In the genomic region with DNA sequence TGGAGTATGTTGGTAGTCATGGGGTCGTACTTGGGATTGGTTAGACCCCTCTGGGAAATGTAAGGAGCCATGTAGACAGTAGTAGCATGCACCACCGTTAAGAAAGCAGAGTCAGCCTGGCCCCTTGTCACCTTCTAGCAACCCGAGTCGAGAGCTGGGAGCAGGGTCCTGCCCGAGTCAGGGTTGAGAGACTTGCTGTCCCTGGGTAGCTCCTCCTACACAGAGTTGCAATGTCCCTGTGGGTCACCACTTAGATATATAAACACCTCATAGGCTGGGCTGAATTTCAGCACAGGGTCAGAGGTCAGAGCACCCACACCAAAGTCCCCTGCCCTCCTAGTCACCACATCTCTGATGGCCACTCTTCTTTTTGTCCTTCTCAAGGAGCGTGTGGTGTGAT, we compare ENCODE assay signal across 21 mouse cellular contexts. TPM values are rescaled to one million over a fixed set of nuclear protein-coding genes. Genes with fewer than 3 reads are reported as not detected.
A peak's percentile ranks its signal among the peaks of the same experiment; 100 is the strongest.
DNase-seq lines count a peak whose midpoint lies in the region; ATAC-seq and TF ChIP-seq lines count a peak whose summit lies in the region.
"Had no signal": no experiment of that assay in that cellular context is flagged by ENCODE, and none has a peak within 500 bp of the region (broad histone marks: within the 10 kb centered on the region; RNA-seq: fewer than 3 reads in every experiment).

No protein-coding gene starts in this region.

- no peak for TF ChIP-seq POLR2A in kidney, adult 2 months (IDR thresholded peaks at IDR 0.05; ENCODE audit: low read depth, low read length)
- TF ChIP-seq POLR2A in cortical plate, adult 2 months (IDR thresholded peaks at IDR 0.05; ENCODE audit: extremely low read depth, insufficient read depth, low read length): no peak
- no peak for TF ChIP-seq POLR2A in olfactory bulb, adult 2 months (IDR thresholded peaks at IDR 0.05; ENCODE audit: insufficient read depth, low read depth, low read length)

- ATAC-seq in kidney, embryonic 14.5 days (ENCODE audit: low FRiP score, low TSS enrichment): peak; percentile 20; the same call in 1 of the 2 replicates
- no peak for ATAC-seq in limb, embryonic 13.5 days (ENCODE audit: low FRiP score, low read depth)
- ATAC-seq: forebrain, embryonic 13.5 days; intestine, embryonic 15.5 days had no signal

- no peak overlapping the region for H3K9ac ChIP-seq in kidney, embryonic 14.5 days (ENCODE audit: low read depth, low read length)
- 0 out of 2 replicates have a peak overlapping the region, but pooled peaks have one; percentile 25 for H3K9ac ChIP-seq in limb, embryonic 13.5 days
- H3K9ac ChIP-seq: forebrain, embryonic 13.5 days; heart, embryonic 15.5 days; hindbrain, embryonic 15.5 days; intestine, embryonic 15.5 days; liver, embryonic 14.5 days; stomach, embryonic 15.5 days had no signal

- peaks cover 1% of the 10 kb centered on the region; the same call in 1 of the 2 replicates for H3K36me3 ChIP-seq in kidney, embryonic 14.5 days (ENCODE audit: control insufficient read depth, insufficient read depth, low read length)
- no peaks in the 10 kb centered on the region for H3K36me3 ChIP-seq in kidney, adult 2 months (ENCODE audit: control insufficient read depth, insufficient read depth, low read length)
- H3K36me3 ChIP-seq in limb, embryonic 13.5 days: peaks cover 23% of the 10 kb centered on the region; the same call in 1 of the 2 replicates
- H3K36me3 ChIP-seq in limb, embryonic 10.5 days: peaks cover 61% of the 10 kb centered on the region
- H3K36me3 ChIP-seq: heart, embryonic 15.5 days; hindbrain, embryonic 15.5 days; intestine, embryonic 15.5 days had no signal

- H3K4me2 ChIP-seq in kidney, embryonic 14.5 days (replicated peaks; ENCODE audit: low read depth, low read length): no peak overlapping the region
- no peak overlapping the region for H3K4me2 ChIP-seq in limb, embryonic 13.5 days (replicated peaks)
- H3K4me2 ChIP-seq: forebrain, embryonic 13.5 days; heart, embryonic 15.5 days; hindbrain, embryonic 15.5 days; intestine, embryonic 15.5 days; midbrain, embryonic 11.5 days; stomach, embryonic 15.5 days had no signal

- TF ChIP-seq CTCF in kidney, adult 2 months (conservative IDR thresholded peaks at IDR 0.05; ENCODE audit: insufficient read depth, insufficient read length, low read depth, low read length): no peak
- TF ChIP-seq CTCF in cortical plate, adult 2 months (IDR thresholded peaks at IDR 0.05; ENCODE audit: extremely low read depth, insufficient read depth, low read length): no peak
- TF ChIP-seq CTCF in olfactory bulb, adult 2 months (IDR thresholded peaks at IDR 0.05; ENCODE audit: insufficient read depth, low read depth, low read length): no peak

- no peak for DNase-seq in kidney, adult 2 months
- DNase-seq in limb, embryonic 10.5 days (ENCODE audit: low spot score): no peak
- DNase-seq in layer of hippocampus, adult 9-10 months (ENCODE audit: low spot score): no peak
- DNase-seq: adrenal gland, postnatal 36 days; cerebellum, adult 11 months; cerebellum, postnatal 10 days; heart, postnatal 4 days; kidney, adult 9 months; left cerebral cortex, postnatal 4 days; lung, postnatal 10 days had no signal

- no peak overlapping the region for H3K27ac ChIP-seq in kidney, embryonic 14.5 days (ENCODE audit: low read depth, low read length)
- H3K27ac ChIP-seq in kidney, adult 2 months (ENCODE audit: insufficient read depth, low read depth, low read length): no peak overlapping the region
- no peak overlapping the region for H3K27ac ChIP-seq in limb, embryonic 13.5 days
- H3K27ac ChIP-seq in limb, embryonic 10.5 days: no peak overlapping the region
- peak overlapping the region; percentile 73 for H3K27ac ChIP-seq in cortical plate, adult 2 months (ENCODE audit: insufficient read depth, low read length)
- H3K27ac ChIP-seq in olfactory bulb, adult 2 months (ENCODE audit: insufficient read depth, low read depth, low read length): peak overlapping the region; percentile 53
- H3K27ac ChIP-seq: forebrain, embryonic 13.5 days; hindbrain, embryonic 15.5 days; intestine, embryonic 15.5 days; liver, embryonic 14.5 days had no signal

- 29% methylated on average over 6 of the region's 6 CpGs for WGBS in kidney, embryonic 14.5 days
- 63% methylated on average over 6 of the region's 6 CpGs for WGBS in kidney, adult 2 months
- 67% methylated on average over 6 of the region's 6 CpGs for WGBS in limb, embryonic 13.5 days
- 74% methylated on average over 6 of the region's 6 CpGs for WGBS in limb, embryonic 10.5 days
- 66% methylated on average over 6 of the region's 6 CpGs for whole genome bisulfite sequencing in olfactory bulb, adult 2 months

- no peaks in the 10 kb centered on the region for H3K9me3 ChIP-seq in kidney, embryonic 14.5 days (ENCODE audit: control insufficient read depth, low read length)
- no peaks in the 10 kb centered on the region for H3K9me3 ChIP-seq in limb, embryonic 13.5 days
- no peaks in the 10 kb centered on the region for H3K9me3 ChIP-seq in limb, embryonic 10.5 days (replicated peaks)
- H3K9me3 ChIP-seq: forebrain, embryonic 13.5 days; heart, embryonic 15.5 days; hindbrain, embryonic 15.5 days; intestine, embryonic 15.5 days; stomach, embryonic 15.5 days had no signal

- H3K4me3 ChIP-seq in kidney, embryonic 14.5 days (ENCODE audit: low read length): no peak overlapping the region
- H3K4me3 ChIP-seq in kidney, adult 2 months (ENCODE audit: insufficient read depth, low read depth, low read length): no peak overlapping the region
- H3K4me3 ChIP-seq in limb, embryonic 13.5 days: no peak overlapping the region
- no peak overlapping the region for H3K4me3 ChIP-seq in limb, embryonic 10.5 days
- H3K4me3 ChIP-seq in cortical plate, adult 2 months (ENCODE audit: insufficient read depth, low read length): no peak overlapping the region
- H3K4me3 ChIP-seq in olfactory bulb, adult 2 months (ENCODE audit: insufficient read depth, low read depth, low read length): no peak overlapping the region
- H3K4me3 ChIP-seq: forebrain, embryonic 13.5 days; heart, embryonic 15.5 days; hindbrain, embryonic 15.5 days; intestine, embryonic 15.5 days; stomach, embryonic 15.5 days had no signal

- 0 out of 2 replicates have a peak, but pooled peaks cover 9% of the 10 kb centered on the region for H3K4me1 ChIP-seq in kidney, embryonic 14.5 days (ENCODE audit: control insufficient read depth, insufficient read depth, low read length)
- peaks cover 9% of the 10 kb centered on the region; the same call in 1 of the 2 replicates for H3K4me1 ChIP-seq in kidney, adult 2 months (ENCODE audit: control insufficient read depth, insufficient read depth, low read length)
- peaks cover 7% of the 10 kb centered on the region; the same call in 1 of the 2 replicates for H3K4me1 ChIP-seq in limb, embryonic 13.5 days
- H3K4me1 ChIP-seq in limb, embryonic 10.5 days: peaks cover 28% of the 10 kb centered on the region
- peaks cover 7% of the 10 kb centered on the region for H3K4me1 ChIP-seq in cortical plate, adult 2 months (ENCODE audit: control insufficient read depth, insufficient read depth, low read length)
- peaks cover 35% of the 10 kb centered on the region for H3K4me1 ChIP-seq in olfactory bulb, adult 2 months (ENCODE audit: control insufficient read depth, insufficient read depth, low read length)
- H3K4me1 ChIP-seq: forebrain, embryonic 13.5 days; hindbrain, embryonic 15.5 days had no signal

- H3K27me3 ChIP-seq in kidney, embryonic 14.5 days (ENCODE audit: control insufficient read depth, insufficient read depth, low read length): no peaks in the 10 kb centered on the region
- H3K27me3 ChIP-seq in kidney, adult 2 months (replicated peaks; ENCODE audit: control insufficient read depth, insufficient read depth, low read length): no peaks in the 10 kb centered on the region
- no peaks in the 10 kb centered on the region for H3K27me3 ChIP-seq in limb, embryonic 13.5 days
- H3K27me3 ChIP-seq in limb, embryonic 10.5 days (ENCODE audit: low read depth, poor library complexity, severe bottlenecking): no peaks in the 10 kb centered on the region
- H3K27me3 ChIP-seq: forebrain, embryonic 13.5 days; heart, embryonic 15.5 days; hindbrain, embryonic 15.5 days; intestine, embryonic 15.5 days; stomach, embryonic 15.5 days had no signal

RNA-seq across cellular contexts. Expression of a gene that starts 20.1 kb away (rescaled TPM):
- 25.6 and 29.1 TPM in 2 replicates for polyA plus RNA-seq in kidney, embryonic 14.5 days (2014; fragmentation: Nextera tagmentation; extraction: Ambion mirVana)
- polyA plus RNA-seq in kidney, adult 2 months (2012; rRNA removed): 5.8 and 6.1 TPM in 2 replicates
- polyA plus RNA-seq in limb, embryonic 13.5 days (2015; fragmentation: Nextera tagmentation; extraction: Ambion mirVana): 23.8 and 24.0 TPM in 2 replicates
- polyA plus RNA-seq in limb, embryonic 10.5 days (2016; fragmentation: Nextera tagmentation; extraction: Ambion mirVana): 42.9 and 43.9 TPM in 2 replicates
- 32.6 and 34.8 TPM in 2 replicates for polyA plus RNA-seq in cortical plate, adult 2 months (2012; rRNA removed)
- not detected in 2 replicates for polyA plus RNA-seq in olfactory bulb, adult 2 months (2012; ENCODE audit: insufficient read depth, insufficient read length, low replicate concordance, missing spikeins)

RNA-seq across cellular contexts. Expression of a gene that starts 52.5 kb away (rescaled TPM):
- polyA plus RNA-seq in kidney, embryonic 14.5 days (2014; fragmentation: Nextera tagmentation; extraction: Ambion mirVana): 71.8 and 95.3 TPM in 2 replicates
- polyA plus RNA-seq in kidney, adult 2 months (2012; rRNA removed): 315 and 343 TPM in 2 replicates
- polyA plus RNA-seq in limb, embryonic 13.5 days (2015; fragmentation: Nextera tagmentation; extraction: Ambion mirVana): 99.9 and 101 TPM in 2 replicates
- 62.8 and 77.9 TPM in 2 replicates for polyA plus RNA-seq in limb, embryonic 10.5 days (2016; fragmentation: Nextera tagmentation; extraction: Ambion mirVana)
- 117 and 125 TPM in 2 replicates for polyA plus RNA-seq in cortical plate, adult 2 months (2012; rRNA removed)
- polyA plus RNA-seq in olfactory bulb, adult 2 months (2012; ENCODE audit: insufficient read depth, insufficient read length, low replicate concordance, missing spikeins): not detected in 2 replicates

Comparison
In these comparisons a context has a peak if more than half of its experiments do, and no peak if none do; other contexts are left out.
1. H3K27ac ChIP-seq: peak in cortical plate, adult 2 months (single experiment) and olfactory bulb, adult 2 months (single experiment); none in kidney, embryonic 14.5 days (single experiment), kidney, adult 2 months (single experiment), limb, embryonic 13.5 days (single experiment) and limb, embryonic 10.5 days (single experiment).